Mouse (Mus musculus) right cerebral cortex, adult 2 months (tissue): ENCODE data around the gene Nsmce4a.
"Not testable (repeated sequence)": the region's sequence is repeated elsewhere in the genome, so short reads cannot be mapped to it uniquely, and the experiment has no call there.

Experiments
- DNase-seq, 2 experiments: peaks; one replicate each; pipeline ENCODE4 v3.0.0; 2021 to 2022; ENCODE audit warnings: low spot score in 2 of 2

Nsmce4a gene

GRCm38 (mm10) chr7:130572821-130573220 is at the start of gene Nsmce4a:
Nsmce4a (minus strand) TSS chr7:130573118.
- no peak for DNase-seq

GRCm38 (mm10) chr7:130622359-130622758 is 49.4 kb upstream of the Nsmce4a start:
- no peak for DNase-seq

GRCm38 (mm10) chr7:130621953-130622352 is 49.0 kb upstream of the Nsmce4a start:
- DNase-seq, result no peak

- no peak for DNase-seq
Measured at GRCm38 (mm10) chr7:130621068-130621467, 48.1 kb upstream of the Nsmce4a start.

- no peak for DNase-seq
Measured at GRCm38 (mm10) chr7:130617591-130617990, 44.7 kb upstream of the Nsmce4a start.

- no peak for DNase-seq
Measured at GRCm38 (mm10) chr7:130613973-130614372, 41.1 kb upstream of the Nsmce4a start.

GRCm38 (mm10) chr7:130606958-130607357 is 34.0 kb upstream of the Nsmce4a start:
- no peak for DNase-seq

- no peak for DNase-seq
Measured at GRCm38 (mm10) chr7:130605111-130605510, 32.2 kb upstream of the Nsmce4a start.

- peak; percentile 54 to 58 for DNase-seq
Measured at GRCm38 (mm10) chr7:130604390-130604789, 31.5 kb upstream of the Nsmce4a start.

- DNase-seq, result peak; percentile 76
Measured at GRCm38 (mm10) chr7:130603556-130603955, 30.6 kb upstream of the Nsmce4a start.

- DNase-seq, result no peak
Measured at GRCm38 (mm10) chr7:130602804-130603203, 29.9 kb upstream of the Nsmce4a start.

GRCm38 (mm10) chr7:130600546-130600945 is 27.6 kb upstream of the Nsmce4a start:
- DNase-seq, result no peak

GRCm38 (mm10) chr7:130600074-130600473 is 27.2 kb upstream of the Nsmce4a start:
- DNase-seq, result no peak

- no peak for DNase-seq
Measured at GRCm38 (mm10) chr7:130597546-130597945, 24.6 kb upstream of the Nsmce4a start.

GRCm38 (mm10) chr7:130596079-130596855 is 23.3 kb upstream of the Nsmce4a start:
- not testable (repeated sequence) for DNase-seq

- DNase-seq, result not testable (repeated sequence)
Measured at GRCm38 (mm10) chr7:130593375-130594239, 20.7 kb upstream of the Nsmce4a start.

- DNase-seq, result not testable (repeated sequence)
Measured at GRCm38 (mm10) chr7:130592975-130593374, 20.1 kb upstream of the Nsmce4a start.

GRCm38 (mm10) chr7:130590845-130591437 is 18.0 kb upstream of the Nsmce4a start:
- no peak for DNase-seq

GRCm38 (mm10) chr7:130590081-130590828 is 17.3 kb upstream of the Nsmce4a start:
- DNase-seq, result peak; percentile 17 to 21

GRCm38 (mm10) chr7:130586521-130587072 is 13.7 kb upstream of the Nsmce4a start:
- no peak for DNase-seq

- no peak for DNase-seq
Measured at GRCm38 (mm10) chr7:130578607-130579006, 5.7 kb upstream of the Nsmce4a start.
